Mouse (Mus musculus) liver, adult 2 months (tissue): ENCODE results near the gene Cd163l1.

ENCODE experiments used
- CTCF ChIP-seq: fragments of 200-500 bp; IDR thresholded peaks from 2 replicates; pipeline ENCODE4 v1.5.1; 2011; ENCODE audit warnings: low read depth, low read length, control low read depth
- POLR2A ChIP-seq: fragments of 200-500 bp; IDR thresholded peaks from 2 replicates; pipeline ENCODE4 v1.6.1; 2011; ENCODE audit warnings: low read length, control low read depth; ENCODE audit not compliant: insufficient read depth; ENCODE audit errors: extremely low read depth

- no peak for TF ChIP-seq POLR2A
- TF ChIP-seq CTCF: no peak
These were observed 17.0 kb upstream of the Cd163l1 start for GRCm38 (mm10) chr7:140201090-140201489.
